12 mouse cellular contexts compared by ENCODE assay signal in genomic region chr8:4934551-4934950, GRCm38 (mm10).
"Had no signal": no experiment of that assay in that cellular context is flagged by ENCODE, and none has a peak within 500 bp of the region (broad histone marks: within the 10 kb centered on the region; RNA-seq: fewer than 3 reads in every experiment).

No protein-coding gene starts in this region.

- DNase-seq: gastrocnemius, adult 2 months; gastrocnemius, postnatal 10 days; gastrocnemius, postnatal 25 days; heart, adult 18-20 months; heart, postnatal 10 days; heart, postnatal 4 days; kidney, adult 18-20 months; kidney, adult 8-10 months; kidney, postnatal 10 days; kidney, postnatal 25 days; kidney, postnatal 4 days; left cerebral cortex, postnatal 4 days had no signal
